Mouse (Mus musculus) lung, postnatal 4 days (tissue): ENCODE results near the gene Plekhb1.

Experiments used
- DNase-seq, 2 experiments: peaks; one replicate each; pipeline ENCODE4 v3.0.0; 2021

Plekhb1 gene

DNA sequence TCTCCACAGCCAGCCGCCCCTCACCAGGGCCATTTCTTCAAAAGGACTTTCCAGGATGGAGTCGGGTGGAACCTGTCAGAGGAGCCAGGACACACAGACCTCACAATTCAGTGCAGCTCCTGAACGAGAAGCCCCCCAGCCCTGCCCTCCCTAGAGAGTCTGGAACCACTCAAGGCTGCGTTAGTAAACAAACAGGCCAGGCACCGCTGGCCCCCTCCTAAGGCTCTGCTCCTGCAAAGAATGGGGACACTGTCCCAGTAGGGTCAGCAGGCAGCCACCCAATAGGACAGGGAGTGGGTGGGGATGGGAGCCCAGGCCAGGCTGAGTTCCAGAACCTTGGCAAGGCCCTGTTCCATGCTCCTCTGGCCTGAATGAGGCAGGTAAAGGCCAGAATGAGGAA lies 5.5 kb downstream of the Plekhb1 start:
- no peak for DNase-seq

- no peak for DNase-seq
Observed at GRCm38 (mm10) chr7:100654441-100654840, 7.8 kb downstream of the Plekhb1 start.

GRCm38 (mm10) chr7:100653480-100654266 lies 8.5 kb downstream of the Plekhb1 start:
- DNase-seq, result no peak

GRCm38 (mm10) chr7:100651011-100651410 lies 11.2 kb downstream of the Plekhb1 start:
- no peak for DNase-seq

DNA sequence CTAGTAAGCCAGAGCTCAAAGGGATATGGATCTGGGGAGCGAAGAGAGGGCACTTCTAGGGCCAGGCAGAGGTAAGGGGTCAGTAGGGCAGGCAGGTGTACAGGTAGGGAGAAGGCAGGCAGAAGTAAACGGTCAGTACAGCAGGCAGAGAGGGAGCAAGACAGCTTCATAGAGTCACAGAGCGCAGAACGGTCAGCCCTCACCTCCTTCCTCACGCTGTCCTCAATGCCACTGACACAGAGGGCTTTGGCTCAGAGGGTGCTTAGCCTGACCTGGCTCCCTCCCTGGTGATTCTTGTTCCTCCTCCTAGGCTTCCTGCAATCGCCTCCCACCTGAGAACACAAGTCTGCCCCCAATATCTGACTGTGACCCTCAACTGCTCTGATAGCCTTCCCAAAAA lies 11.8 kb downstream of the Plekhb1 start:
- DNase-seq, result no peak

DNA sequence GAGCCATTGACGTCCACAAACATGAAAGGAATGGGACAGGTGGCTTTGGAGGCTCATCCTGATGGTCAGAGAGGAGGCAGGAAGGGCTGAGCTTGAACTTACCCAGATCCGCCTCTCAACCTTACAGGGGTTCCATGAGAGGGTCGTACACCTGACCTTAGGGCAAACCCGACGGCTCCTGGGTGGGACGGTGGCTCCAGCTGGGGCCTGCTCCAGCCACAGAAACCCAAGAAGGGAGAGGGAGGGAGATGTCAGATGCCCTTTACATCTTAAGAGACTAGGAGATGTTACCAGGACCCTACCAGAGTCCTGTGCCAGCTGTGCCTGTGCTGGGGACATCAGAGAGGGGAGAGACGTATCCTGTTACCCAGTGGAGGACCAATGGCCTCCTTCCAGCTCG lies 12.4 kb downstream of the Plekhb1 start:
- no peak for DNase-seq

- no peak for DNase-seq
Observed at GRCm38 (mm10) chr7:100649095-100649494, 13.1 kb downstream of the Plekhb1 start.

DNA sequence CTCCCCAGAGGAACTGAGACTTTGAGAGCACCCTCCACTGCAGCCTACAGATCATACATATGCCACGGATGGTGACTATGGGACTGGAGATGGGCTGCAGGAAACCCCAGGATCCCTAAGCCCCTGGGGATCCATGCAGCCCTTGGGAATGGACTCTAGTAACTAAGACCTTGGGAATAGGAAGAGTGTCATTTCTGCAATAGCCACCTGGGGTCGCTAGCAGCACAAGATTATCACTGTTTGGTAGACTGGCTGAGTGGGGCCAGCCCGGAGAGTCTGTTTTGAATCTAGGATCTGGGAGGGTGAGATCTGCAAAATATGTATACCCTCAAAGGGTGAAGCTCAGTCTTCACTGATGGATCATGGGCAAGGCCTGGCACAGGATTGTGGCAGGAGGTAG lies 17.1 kb downstream of the Plekhb1 start:
- peak; percentile 53 to 82 for DNase-seq

GRCm38 (mm10) chr7:100642413-100642812 lies 19.8 kb downstream of the Plekhb1 start:
- no peak for DNase-seq

DNA sequence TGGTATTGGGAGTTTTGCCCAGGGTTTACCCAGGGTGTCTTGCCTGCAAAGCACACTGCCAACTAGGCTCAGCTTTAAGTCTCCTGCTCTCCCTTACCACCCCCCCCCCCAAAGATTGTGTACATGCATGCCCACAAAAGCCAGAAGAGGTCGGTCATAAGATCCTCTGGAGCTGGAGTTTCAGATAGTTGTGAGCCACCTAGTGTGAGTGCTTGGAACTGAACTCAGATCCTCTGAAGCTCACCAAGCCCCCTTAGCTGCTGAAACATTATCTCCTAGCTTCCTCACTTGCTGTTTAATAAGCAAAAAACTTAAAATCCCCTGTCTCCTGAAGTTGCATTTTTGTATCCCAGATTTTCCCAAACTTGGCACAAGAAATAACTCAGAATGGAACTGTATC lies 24.6 kb downstream of the Plekhb1 start:
- peak in 1 of 2 experiments; percentile 45 for DNase-seq

GRCm38 (mm10) chr7:100624538-100624937 lies 37.7 kb downstream of the Plekhb1 start:
- DNase-seq, result no peak

DNA sequence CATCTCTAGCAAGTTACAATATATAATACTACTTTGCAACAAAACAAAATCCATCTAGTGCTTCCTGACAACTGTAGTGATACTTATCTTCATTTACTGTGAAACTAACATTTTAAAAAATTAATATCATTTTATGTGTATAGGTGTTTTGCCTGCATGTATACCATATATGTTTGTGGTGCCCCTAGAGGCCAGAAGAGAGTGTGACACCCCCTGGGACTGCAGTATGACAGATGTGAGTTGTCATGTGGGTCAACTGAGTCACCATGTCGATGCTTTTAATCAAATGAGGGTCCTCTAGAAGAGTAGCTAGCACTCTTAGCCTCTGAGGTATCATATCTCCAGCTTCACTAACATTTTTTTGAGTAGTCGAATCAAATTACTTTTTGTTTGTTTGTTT lies 39.9 kb downstream of the Plekhb1 start:
- no peak for DNase-seq

DNA sequence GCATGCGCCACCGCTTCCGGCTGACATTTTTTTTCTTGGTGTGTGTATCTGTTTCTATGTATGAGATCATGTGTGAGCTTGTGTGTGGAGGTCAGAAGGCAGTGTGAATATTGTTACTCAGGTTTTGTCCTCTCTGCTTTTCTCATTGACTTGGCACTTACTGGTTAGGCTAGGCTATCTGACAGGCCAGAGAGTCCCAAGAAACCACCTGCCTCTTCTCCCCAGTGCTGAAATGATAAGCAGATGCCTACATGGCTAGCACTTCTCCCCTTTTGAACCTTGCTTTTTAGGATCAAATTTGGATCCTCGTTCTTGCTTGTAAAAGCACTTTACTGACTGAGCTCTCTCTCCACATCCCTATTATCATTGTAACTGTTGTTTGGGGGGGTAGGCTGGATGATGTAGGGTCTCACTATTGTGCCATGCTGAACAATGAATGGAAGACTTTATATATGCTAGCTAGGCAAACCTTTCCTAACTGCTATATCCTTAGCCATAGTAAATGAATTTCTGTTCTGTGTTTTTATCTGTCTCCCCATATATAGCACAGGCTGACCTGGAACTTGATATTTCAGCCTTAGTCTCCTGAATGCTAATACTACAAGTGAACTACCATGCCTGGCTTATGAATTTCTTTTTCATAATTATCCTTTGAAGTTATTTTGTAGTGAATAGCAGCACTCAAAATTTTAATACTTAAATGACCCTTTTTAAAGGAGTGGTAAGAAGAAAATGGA lies 45.9 kb downstream of the Plekhb1 start:
- no peak for DNase-seq

DNA sequence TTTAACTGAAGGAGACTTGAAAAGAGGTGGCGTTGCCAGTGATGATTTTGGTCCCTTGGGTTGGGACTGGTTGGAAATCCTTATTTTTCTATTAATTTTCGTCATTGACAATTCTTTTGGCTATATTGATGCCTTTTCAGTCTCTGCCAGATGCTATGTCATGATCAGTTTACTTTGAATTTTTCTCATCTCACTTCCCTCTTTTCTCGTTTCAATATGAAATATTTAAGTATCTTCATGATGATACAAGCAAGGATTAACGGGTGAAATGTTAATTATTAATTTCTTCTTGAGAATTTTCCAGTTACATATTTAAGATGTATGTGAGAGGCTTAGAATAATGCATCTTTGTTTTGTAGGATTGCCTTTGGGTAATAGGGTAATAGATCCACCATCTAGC lies 53.3 kb downstream of the Plekhb1 start:
- DNase-seq, result no peak

DNA sequence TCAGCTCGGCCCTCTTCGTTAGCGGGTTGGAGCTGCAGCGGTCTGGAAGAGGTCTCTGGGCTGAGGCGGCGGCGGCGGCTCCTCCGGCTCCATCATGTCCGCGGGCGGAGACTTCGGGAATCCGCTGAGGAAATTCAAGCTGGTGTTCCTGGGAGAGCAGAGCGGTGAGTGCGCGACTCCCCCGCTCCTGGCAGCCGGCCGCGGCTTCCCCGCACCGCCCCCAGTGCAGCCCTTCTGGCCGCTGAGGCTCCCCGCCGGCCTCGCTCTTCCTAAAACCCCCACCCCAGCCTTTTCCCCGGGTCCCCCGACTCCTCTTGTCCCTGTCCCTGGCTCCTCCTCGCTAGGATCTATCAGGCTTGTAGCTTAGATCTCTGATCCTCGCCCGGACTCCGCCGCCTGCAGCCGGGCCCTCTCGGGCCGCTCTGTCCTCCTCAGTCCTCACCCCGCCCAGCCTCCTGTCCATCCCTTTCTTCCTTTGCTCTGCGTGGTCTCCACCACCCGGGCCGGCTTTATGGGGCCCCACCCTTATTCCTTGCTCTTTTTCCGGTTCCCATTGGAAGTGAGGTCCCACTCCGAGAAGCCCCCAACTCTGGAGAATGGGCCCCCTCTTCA lies 54.0 kb downstream of the Plekhb1 start, which contains the start of gene Mrpl48:
Gene Mrpl48, minus strand, starts transcription at position 172 of the 612 bp plus-strand sequence.
- peak; percentile 66 to 74 for DNase-seq

GRCm38 (mm10) chr7:100607214-100608129 lies 54.7 kb downstream of the Plekhb1 start, which contains the start of gene Rab6a:
Gene Rab6a, plus strand, starts transcription at chr7:100607410.
- DNase-seq, result peak; percentile 98 to 99

- DNase-seq, result no peak
Observed at GRCm38 (mm10) chr7:100600211-100600610, 62.0 kb downstream of the Plekhb1 start.

GRCm38 (mm10) chr7:100593349-100593748 lies 68.9 kb downstream of the Plekhb1 start:
- no peak for DNase-seq
